Mouse (Mus musculus): ENCODE measurements around the gene Immt. TPM values are rescaled to one million over a fixed set of nuclear protein-coding genes. Genes with fewer than 3 reads are reported as not detected.
A peak's percentile ranks its signal among the peaks of the same experiment; 100 is the strongest.

The Immt gene
- total and polyA plus RNA-seq, 2 experiments = 34.3 to 100 TPM

DNA sequence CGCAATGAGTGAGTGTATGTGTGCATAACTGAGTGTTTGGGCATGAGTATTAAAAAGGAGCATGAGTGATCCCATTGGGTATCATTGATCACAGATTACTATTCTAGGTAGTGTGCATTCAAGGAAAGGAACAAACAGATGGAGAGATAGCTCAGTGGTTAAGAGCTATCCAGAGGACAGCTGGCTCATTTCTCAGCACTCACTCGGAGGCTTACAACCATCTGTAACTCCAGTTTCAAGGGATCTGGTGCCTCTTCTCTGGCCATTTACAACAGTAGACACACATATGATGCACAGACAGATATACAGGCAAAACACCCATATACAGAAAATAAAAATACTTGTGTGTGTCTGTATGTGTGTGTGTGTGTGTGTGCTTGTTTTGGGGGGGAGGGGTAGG is 36.6 kb downstream of the Immt start:
- no peak for DNase-seq (ENCODE audit: extremely low read depth, low read depth, low spot score)
- TF ChIP-seq POLR2A (IDR thresholded peaks at IDR 0.05; ENCODE audit: extremely low read depth, insufficient read depth, low read length) = no peak
- TF ChIP-seq CTCF (IDR thresholded peaks at IDR 0.05; ENCODE audit: low read depth, low read length) = no peak
- Histone ChIP-seq H3K36me3 (ENCODE audit: control insufficient read depth, insufficient read depth, low read length) (peaks cover 64% of the 10 kb centered on the region), H3K4me1 (ENCODE audit: control insufficient read depth, insufficient read depth, low read length) (no peaks in the 10 kb centered on the region), H3K4me3 (ENCODE audit: insufficient read depth, low read depth, low read length) (no peak overlapping the region), H3K79me2 (ENCODE audit: control insufficient read depth, insufficient read depth, low read length) (no peaks in the 10 kb centered on the region; the same call in 1 of the 2 replicates), H3K27me3 (ENCODE audit: control insufficient read depth, insufficient read depth, low read length) (no peaks in the 10 kb centered on the region), H3K27ac (replicated peaks; ENCODE audit: insufficient read depth, low read depth, low read length) (no peak overlapping the region), H3K9ac (ENCODE audit: low read depth, low read length) (no peak overlapping the region)
- 88% methylated on average over 2 of the region's 2 CpGs for whole genome bisulfite sequencing

DNA sequence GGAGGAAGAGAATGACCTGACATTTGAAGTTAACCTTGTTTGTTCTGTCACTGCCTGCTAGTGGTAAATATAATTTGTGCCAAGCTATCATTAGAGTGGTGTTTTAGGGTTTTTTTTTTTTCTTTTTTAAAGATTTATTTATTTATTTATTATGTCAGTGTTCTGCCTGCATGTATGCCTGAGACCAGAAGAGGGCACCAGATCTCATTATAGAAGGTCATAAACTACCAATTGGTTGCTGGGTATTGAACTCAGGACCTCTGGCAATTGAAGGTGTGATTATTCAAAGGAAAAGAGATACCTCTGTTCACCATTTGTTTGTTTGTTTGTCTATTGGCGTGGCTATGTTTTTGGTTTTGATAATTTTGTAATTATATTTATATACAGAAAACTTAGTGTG is 37.7 kb downstream of the Immt start:
- no peaks in the 10 kb centered on the region for H3K79me2 ChIP-seq (ENCODE audit: control insufficient read depth, insufficient read depth, low read length)
- WGBS = 92% methylated on average over 1 of the region's 1 CpGs
- peaks cover 63% of the 10 kb centered on the region for H3K36me3 ChIP-seq (ENCODE audit: control insufficient read depth, insufficient read depth, low read length)
- no peak overlapping the region for H3K27ac ChIP-seq (replicated peaks; ENCODE audit: insufficient read depth, low read depth, low read length)
- H3K4me1 ChIP-seq (ENCODE audit: control insufficient read depth, insufficient read depth, low read length) = no peaks in the 10 kb centered on the region
- H3K4me3 ChIP-seq (ENCODE audit: insufficient read depth, low read depth, low read length) = no peak overlapping the region
- DNase-seq (ENCODE audit: extremely low read depth, low read depth, low spot score) = peak; percentile 26
- 0 out of 2 replicates have a peak, but pooled peaks have one; percentile 7 for TF ChIP-seq CTCF (IDR thresholded peaks at IDR 0.05; ENCODE audit: low read depth, low read length)
- TF ChIP-seq POLR2A (IDR thresholded peaks at IDR 0.05; ENCODE audit: extremely low read depth, insufficient read depth, low read length) = no peak
- H3K27me3 ChIP-seq (ENCODE audit: control insufficient read depth, insufficient read depth, low read length) = no peaks in the 10 kb centered on the region
- no peak overlapping the region for H3K9ac ChIP-seq (ENCODE audit: low read depth, low read length)

DNA sequence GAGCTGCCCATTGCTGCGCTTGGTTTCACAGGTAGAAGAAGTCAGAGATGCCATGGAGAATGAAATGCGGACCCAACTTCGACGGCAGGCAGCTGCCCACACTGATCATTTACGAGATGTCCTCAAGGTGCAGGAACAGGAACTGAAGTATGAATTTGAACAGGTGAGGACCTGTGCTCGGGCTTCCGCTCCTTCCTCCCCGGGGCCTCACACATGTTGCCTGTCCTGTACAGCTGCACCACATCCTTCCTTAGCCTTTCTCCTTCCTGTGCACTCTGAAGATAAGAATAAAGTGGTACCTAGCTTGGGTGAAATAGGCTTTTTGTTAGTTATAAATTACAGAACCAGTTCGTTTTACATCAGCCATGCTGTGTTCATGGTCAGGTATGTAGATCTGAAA is 40.3 kb downstream of the Immt start:
- TF ChIP-seq POLR2A (IDR thresholded peaks at IDR 0.05; ENCODE audit: extremely low read depth, insufficient read depth, low read length) = no peak
- DNase-seq (ENCODE audit: extremely low read depth, low read depth, low spot score) = no peak
- H3K4me3 ChIP-seq (ENCODE audit: insufficient read depth, low read depth, low read length) = no peak overlapping the region

DNA sequence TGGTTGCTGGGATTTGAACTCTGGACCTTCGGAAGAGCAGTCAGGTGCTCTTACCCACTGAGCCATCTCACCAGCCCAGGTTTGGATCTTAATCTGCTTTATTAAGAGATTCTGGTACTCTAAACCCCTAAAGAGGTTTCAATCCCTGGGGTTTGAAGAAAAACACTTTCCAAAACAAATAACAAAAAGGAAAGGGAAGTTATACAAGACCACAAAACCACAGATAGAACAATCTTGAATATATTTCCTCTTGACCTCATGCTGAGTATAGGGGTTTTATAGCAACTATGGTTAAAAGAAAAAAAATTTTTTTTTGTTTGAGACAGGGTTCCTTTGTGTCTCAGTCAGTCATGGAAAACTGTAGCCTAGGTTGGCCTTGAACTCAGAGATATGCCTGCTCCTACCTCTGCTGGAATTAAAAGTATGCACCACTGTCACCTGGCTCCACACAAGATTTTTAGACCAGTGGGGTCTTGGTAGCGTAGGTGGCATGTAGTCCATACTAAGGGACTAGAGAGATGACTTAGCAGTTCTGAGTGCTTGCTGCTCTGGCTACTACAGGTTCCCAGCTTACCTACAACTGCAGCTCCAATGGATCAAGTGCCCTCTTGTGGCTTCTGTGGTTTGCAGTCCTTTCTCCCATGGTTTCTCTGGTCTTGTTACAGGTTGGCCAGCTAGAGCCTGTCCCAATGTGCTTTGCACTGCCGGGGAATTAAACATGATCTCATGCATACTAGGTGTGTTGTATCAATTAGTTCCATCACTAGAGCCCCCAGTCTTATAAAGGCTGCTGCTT is 47.0 kb downstream of the Immt start:
- TF ChIP-seq CTCF (IDR thresholded peaks at IDR 0.05; ENCODE audit: low read depth, low read length) (no peak), POLR2A (IDR thresholded peaks at IDR 0.05; ENCODE audit: extremely low read depth, insufficient read depth, low read length) (no peak)
- H3K4me1 ChIP-seq (ENCODE audit: control insufficient read depth, insufficient read depth, low read length) = no peaks in the 10 kb centered on the region
- no peaks in the 10 kb centered on the region for H3K27me3 ChIP-seq (ENCODE audit: control insufficient read depth, insufficient read depth, low read length)
- WGBS = 95% methylated on average over 3 of the region's 3 CpGs
- H3K36me3 ChIP-seq (ENCODE audit: control insufficient read depth, insufficient read depth, low read length) = peaks cover 71% of the 10 kb centered on the region
- no peak overlapping the region for H3K9ac ChIP-seq (ENCODE audit: low read depth, low read length)
- H3K79me2 ChIP-seq (ENCODE audit: control insufficient read depth, insufficient read depth, low read length) = no peaks in the 10 kb centered on the region
- no peak for DNase-seq (ENCODE audit: extremely low read depth, low read depth, low spot score)
- H3K4me3 ChIP-seq (ENCODE audit: insufficient read depth, low read depth, low read length) = no peak overlapping the region
- no peak overlapping the region for H3K27ac ChIP-seq (replicated peaks; ENCODE audit: insufficient read depth, low read depth, low read length)

More for the DNA sequence above, 40.3 kb downstream of the Immt start:
- WGBS = 93% methylated on average over 9 of the region's 9 CpGs
- H3K27me3 ChIP-seq (ENCODE audit: control insufficient read depth, insufficient read depth, low read length) = no peaks in the 10 kb centered on the region
- no peak overlapping the region for H3K27ac ChIP-seq (replicated peaks; ENCODE audit: insufficient read depth, low read depth, low read length)
- peaks cover 64% of the 10 kb centered on the region for H3K36me3 ChIP-seq (ENCODE audit: control insufficient read depth, insufficient read depth, low read length)
- H3K4me1 ChIP-seq (ENCODE audit: control insufficient read depth, insufficient read depth, low read length) = no peaks in the 10 kb centered on the region
- H3K79me2 ChIP-seq (ENCODE audit: control insufficient read depth, insufficient read depth, low read length) = no peaks in the 10 kb centered on the region
- H3K9ac ChIP-seq (ENCODE audit: low read depth, low read length) = no peak overlapping the region

DNA sequence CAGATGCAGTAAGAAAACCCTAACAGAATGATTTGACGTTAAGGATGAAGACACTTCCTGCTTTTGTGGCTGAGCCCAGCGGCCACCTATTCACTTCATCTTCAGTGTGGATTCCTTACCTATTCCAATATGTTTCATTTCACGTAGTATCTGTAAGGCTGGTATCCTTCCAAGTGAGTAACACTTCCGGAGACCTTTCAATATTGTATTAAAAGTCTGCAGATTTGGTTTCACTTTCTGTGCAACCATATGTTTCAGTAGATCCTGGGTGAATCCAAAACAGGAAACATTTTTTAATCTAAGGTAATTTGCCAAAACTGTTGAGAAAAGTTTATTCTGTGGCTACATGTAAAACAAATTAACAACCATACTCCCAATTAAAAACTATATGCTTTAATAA is 62.1 kb downstream of the Immt start:
- Histone ChIP-seq H3K27ac (replicated peaks; ENCODE audit: insufficient read depth, low read depth, low read length) (no peak overlapping the region), H3K79me2 (ENCODE audit: control insufficient read depth, insufficient read depth, low read length) (no peaks in the 10 kb centered on the region), H3K9ac (ENCODE audit: low read depth, low read length) (no peak overlapping the region), H3K36me3 (ENCODE audit: control insufficient read depth, insufficient read depth, low read length) (peaks cover 79% of the 10 kb centered on the region), H3K4me1 (ENCODE audit: control insufficient read depth, insufficient read depth, low read length) (no peaks in the 10 kb centered on the region), H3K27me3 (ENCODE audit: control insufficient read depth, insufficient read depth, low read length) (no peaks in the 10 kb centered on the region), H3K4me3 (ENCODE audit: insufficient read depth, low read depth, low read length) (no peak overlapping the region)
- no peak for DNase-seq (ENCODE audit: extremely low read depth, low read depth, low spot score)
- WGBS = 80% methylated on average over 4 of the region's 4 CpGs
- TF ChIP-seq POLR2A (IDR thresholded peaks at IDR 0.05; ENCODE audit: extremely low read depth, insufficient read depth, low read length) = no peak
- TF ChIP-seq CTCF (IDR thresholded peaks at IDR 0.05; ENCODE audit: low read depth, low read length) = no peak

DNA sequence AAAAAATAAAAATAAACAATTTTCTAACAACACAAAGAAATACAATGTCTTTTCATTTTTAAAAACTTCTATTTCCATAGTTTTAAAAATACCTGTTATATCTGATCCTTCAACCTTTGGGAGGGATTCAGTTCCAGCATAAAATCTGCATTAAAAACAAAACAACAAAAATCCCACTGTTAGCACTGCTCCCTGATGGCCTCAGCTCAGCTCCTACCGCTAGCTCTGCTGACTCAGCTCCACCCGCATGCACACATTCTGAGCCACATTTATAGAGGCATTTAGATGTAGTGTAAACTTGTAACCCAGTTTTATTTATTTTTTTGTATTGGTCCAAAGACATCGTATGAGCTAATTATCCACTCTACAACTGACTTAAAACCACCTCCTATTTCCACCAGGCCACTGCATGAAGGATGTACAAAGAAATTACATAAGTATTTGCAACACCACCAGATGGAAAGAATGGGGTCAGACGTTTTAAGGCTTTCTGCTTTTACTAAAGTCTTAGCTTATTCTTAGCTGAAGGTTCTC is 76.6 kb downstream of the Immt start:
- Histone ChIP-seq H3K9ac (ENCODE audit: low read depth, low read length) (peak overlapping the region; percentile 69), H3K4me1 (ENCODE audit: control insufficient read depth, insufficient read depth, low read length) (peaks cover 18% of the 10 kb centered on the region), H3K27ac (replicated peaks; ENCODE audit: insufficient read depth, low read depth, low read length) (no peak overlapping the region), H3K27me3 (ENCODE audit: control insufficient read depth, insufficient read depth, low read length) (no peaks in the 10 kb centered on the region), H3K4me3 (ENCODE audit: insufficient read depth, low read depth, low read length) (peak overlapping the region; percentile 79), H3K79me2 (ENCODE audit: control insufficient read depth, insufficient read depth, low read length) (peaks cover 4% of the 10 kb centered on the region; the same call in 1 of the 2 replicates), H3K36me3 (ENCODE audit: control insufficient read depth, insufficient read depth, low read length) (peaks cover 28% of the 10 kb centered on the region)
- DNase-seq (ENCODE audit: extremely low read depth, low read depth, low spot score) = no peak
- no peak for TF ChIP-seq POLR2A (IDR thresholded peaks at IDR 0.05; ENCODE audit: extremely low read depth, insufficient read depth, low read length)
- no peak for TF ChIP-seq CTCF (IDR thresholded peaks at IDR 0.05; ENCODE audit: low read depth, low read length)
- WGBS = under 1% methylated on average over 4 of the region's 4 CpGs
